Mouse (Mus musculus) thymus, adult 2 months (tissue): Measurements from ENCODE around the gene Bcl2l12. TPM values are rescaled to one million over a fixed set of nuclear protein-coding genes. Genes with fewer than 3 reads are reported as not detected.

Experiments used
- DNase-seq: peaks from one replicate; pipeline ENCODE4 v3.0.0; 2021
- H3K27ac ChIP-seq: fragments of 200-500 bp; 2 replicates; pipeline ENCODE4 v1.5.1; 2012; ENCODE audit warnings: low read length, control low read depth; ENCODE audit not compliant: control insufficient read depth, insufficient read depth
- H3K27me3 ChIP-seq: fragments of 200-500 bp; 2 replicates; pipeline ENCODE4 v1.6.1; 2012; ENCODE audit warnings: mild to moderate bottlenecking, low read length, moderate library complexity, mixed read lengths; ENCODE audit not compliant: control insufficient read depth, insufficient read depth
- H3K36me3 ChIP-seq: fragments of 200-500 bp; 2 replicates; pipeline ENCODE4 v1.6.1; 2012; ENCODE audit warnings: mild to moderate bottlenecking, low read length, moderate library complexity; ENCODE audit not compliant: control insufficient read depth, insufficient read depth
- H3K4me1 ChIP-seq: fragments of 200-500 bp; replicated peaks from 2 replicates; pipeline ENCODE4 v1.6.1; 2012; ENCODE audit warnings: low read length; ENCODE audit not compliant: control insufficient read depth, insufficient read depth
- H3K4me3 ChIP-seq: fragments of 200-500 bp; 2 replicates; pipeline ENCODE4 v1.5.1; 2012; ENCODE audit warnings: mild to moderate bottlenecking, low read length, control low read depth, moderate library complexity; ENCODE audit not compliant: control insufficient read depth, insufficient read depth
- CTCF ChIP-seq: fragments of 200-500 bp; IDR thresholded peaks from 2 replicates; pipeline ENCODE4 v1.5.1; 2012; ENCODE audit warnings: mild to moderate bottlenecking, control low read depth, low read length, moderate library complexity, borderline replicate concordance; ENCODE audit not compliant: control insufficient read depth, poor library complexity, insufficient read depth; ENCODE audit errors: extremely low read depth
- POLR2A ChIP-seq: fragments of 200-500 bp; IDR thresholded peaks from 2 replicates; pipeline ENCODE4 v1.6.1; 2012; ENCODE audit warnings: mild to moderate bottlenecking, low read length, control low read depth, moderate library complexity; ENCODE audit not compliant: control insufficient read depth, poor library complexity, insufficient read depth; ENCODE audit errors: extremely low read depth
- WGBS: fragments of 180-500 bp; shearing (Covaris S2); methylation state at CpG from one replicate; pipeline ENCODE4 v1.1.7; 2018; 5-methylcytosine and 5-hydroxymethylcytosine counted together
- polyA plus RNA-seq: library from polyadenylated mRNA; depleted of rRNA; stranded (reverse); fragments of >200 nt; gene quantifications from 2 replicates; pipeline ENCODE4 v1.2.3, GENCODE M21; 2012

Bcl2l12 gene
- polyA plus RNA-seq, 1 experiment: 85.6 TPM

GRCm38 (mm10) chr7:45019031-45019571 is 20.6 kb upstream of the Bcl2l12 start:
- no peak for TF ChIP-seq CTCF
- TF ChIP-seq POLR2A: no peak
- WGBS: 45% methylated on average over 8 of the region's 8 CpGs
- H3K36me3 ChIP-seq: no peaks in the 10 kb centered on the region
- H3K4me1 ChIP-seq: peaks cover 3% of the 10 kb centered on the region
- no peak overlapping the region for H3K27ac ChIP-seq
- no peak for DNase-seq
- H3K27me3 ChIP-seq: no peaks in the 10 kb centered on the region
- H3K4me3 ChIP-seq: no peak overlapping the region

GRCm38 (mm10) chr7:45017242-45018061 is 18.9 kb upstream of the Bcl2l12 start, which contains the start of gene Rras:
Gene Rras, plus strand, starts transcription at chr7:45017961.
- under 1% methylated on average over 36 of the region's 36 CpGs for WGBS

GRCm38 (mm10) chr7:45016761-45017160 is 18.2 kb upstream of the Bcl2l12 start:
- no peaks in the 10 kb centered on the region for H3K27me3 ChIP-seq
- H3K4me1 ChIP-seq: peaks cover 3% of the 10 kb centered on the region
- peaks cover 8% of the 10 kb centered on the region; the same call in 1 of the 2 replicates for H3K36me3 ChIP-seq
- TF ChIP-seq POLR2A: no peak
- TF ChIP-seq CTCF: no peak
- H3K4me3 ChIP-seq: peak overlapping the region; percentile 63
- no peak for DNase-seq
- 0% methylated on average over 4 of the region's 4 CpGs for WGBS
- H3K27ac ChIP-seq: peak overlapping the region; percentile 64; the same call in 1 of the 2 replicates

More at GRCm38 (mm10) chr7:45017242-45018061, 18.9 kb upstream of the Bcl2l12 start, which contains the start of gene Rras:
- H3K4me1 ChIP-seq: peaks cover 3% of the 10 kb centered on the region
- peak within 1 kb of the TSS; percentile 64; the same call in 1 of the 2 replicates for H3K27ac ChIP-seq
- DNase-seq: peak; percentile 81
- H3K4me3 ChIP-seq: peak within 1 kb of the TSS; percentile 63
- H3K27me3 ChIP-seq: no peaks in the 10 kb centered on the region
- peaks cover 1% of the 10 kb centered on the region; the same call in 1 of the 2 replicates for H3K36me3 ChIP-seq
- no peak for TF ChIP-seq POLR2A
- TF ChIP-seq CTCF: no peak

- Histone ChIP-seq H3K4me3 (peak within 1 kb of the TSS; percentile 86), H3K27me3 (no peaks in the 10 kb centered on the region), H3K4me1 (peaks cover 3% of the 10 kb centered on the region), H3K27ac (peak within 1 kb of the TSS; percentile 64; the same call in 1 of the 2 replicates), H3K36me3 (peaks cover 13% of the 10 kb centered on the region; the same call in 1 of the 2 replicates)
- 1% methylated on average over 69 of the region's 69 CpGs for WGBS
- DNase-seq: peak; percentile 99
- TF ChIP-seq POLR2A: no peak
- peak; percentile 34; the same call in 1 of the 2 replicates for TF ChIP-seq CTCF
These were observed 17.6 kb upstream of the Bcl2l12 start, which contains the start of gene Scaf1 for GRCm38 (mm10) chr7:45015957-45016612. Gene Scaf1, minus strand, starts transcription at chr7:45016363.

GRCm38 (mm10) chr7:45015344-45015956 is 16.9 kb upstream of the Bcl2l12 start:
- Histone ChIP-seq H3K4me3 (peak overlapping the region; percentile 86), H3K4me1 (peaks cover 3% of the 10 kb centered on the region), H3K36me3 (peaks cover 13% of the 10 kb centered on the region; the same call in 1 of the 2 replicates), H3K27ac (peak overlapping the region; percentile 2; the same call in 1 of the 2 replicates), H3K27me3 (no peaks in the 10 kb centered on the region)
- DNase-seq: no peak
- no peak for TF ChIP-seq CTCF
- WGBS: under 1% methylated on average over 20 of the region's 20 CpGs

GRCm38 (mm10) chr7:45014096-45014451 is 15.6 kb upstream of the Bcl2l12 start:
- DNase-seq: no peak
- no peak overlapping the region for H3K27ac ChIP-seq
- TF ChIP-seq POLR2A: no peak
- no peak for TF ChIP-seq CTCF
- H3K4me3 ChIP-seq: no peak overlapping the region
- H3K4me1 ChIP-seq: peaks cover 1% of the 10 kb centered on the region
- peaks cover 20% of the 10 kb centered on the region for H3K36me3 ChIP-seq
- no peaks in the 10 kb centered on the region for H3K27me3 ChIP-seq
- WGBS: 95% methylated on average over 3 of the region's 3 CpGs
